Mouse (Mus musculus) kidney, postnatal 14 days (tissue): ENCODE measurements around the gene Ep300.

Source experiments
- DNase-seq: peaks from one replicate; pipeline ENCODE4 v3.0.0; 2022; ENCODE audit warnings: mixed read lengths

Ep300 gene

DNA sequence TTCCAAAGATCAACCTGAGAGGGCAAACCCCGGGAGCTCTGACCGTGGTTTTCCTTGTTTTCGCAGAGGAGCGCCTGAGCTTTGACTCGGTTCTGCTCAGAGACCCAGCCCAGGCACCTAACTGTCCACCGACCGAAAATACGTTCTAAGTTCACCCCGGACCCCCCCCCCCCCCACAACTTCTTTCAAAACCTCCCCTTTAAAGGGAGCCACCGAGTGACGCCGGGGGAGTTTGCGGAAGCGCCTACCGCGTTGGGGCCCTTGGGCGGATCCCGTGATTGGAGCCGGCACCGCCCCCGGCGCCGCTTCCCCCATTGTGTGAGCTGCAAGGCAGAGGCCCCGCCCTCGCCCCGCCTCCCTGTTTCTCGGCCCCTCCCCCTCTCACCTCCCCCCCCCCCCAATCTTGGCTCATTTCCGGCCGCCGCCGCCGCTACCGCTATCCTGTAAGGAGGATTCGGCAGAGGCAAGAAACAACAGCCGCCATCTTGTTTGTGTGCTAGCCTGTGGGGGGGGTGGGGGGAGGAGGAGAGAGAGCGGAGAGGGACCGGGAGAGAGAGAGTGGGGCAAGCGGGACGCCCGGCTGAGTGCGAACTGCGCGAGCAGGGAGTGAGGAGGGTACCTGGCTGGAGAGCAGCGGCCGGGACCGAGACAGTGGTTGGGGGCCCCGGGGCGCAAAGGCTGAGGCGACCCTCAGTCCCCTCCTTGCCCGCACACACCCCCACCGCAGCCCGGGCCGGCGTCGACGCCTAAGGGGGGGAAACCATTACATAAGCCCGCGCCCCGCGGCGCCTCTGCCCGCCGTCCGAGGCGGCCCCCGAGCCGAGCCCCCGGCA is at the start of gene Ep300:
TSS of gene Ep300 (plus strand) at position 439 of the 833 bp plus-strand sequence.
- peak; percentile 99 for DNase-seq

- no peak for DNase-seq
Observed at GRCm38 (mm10) chr15:81535881-81536351, 49.2 kb upstream of the Ep300 start.

DNA sequence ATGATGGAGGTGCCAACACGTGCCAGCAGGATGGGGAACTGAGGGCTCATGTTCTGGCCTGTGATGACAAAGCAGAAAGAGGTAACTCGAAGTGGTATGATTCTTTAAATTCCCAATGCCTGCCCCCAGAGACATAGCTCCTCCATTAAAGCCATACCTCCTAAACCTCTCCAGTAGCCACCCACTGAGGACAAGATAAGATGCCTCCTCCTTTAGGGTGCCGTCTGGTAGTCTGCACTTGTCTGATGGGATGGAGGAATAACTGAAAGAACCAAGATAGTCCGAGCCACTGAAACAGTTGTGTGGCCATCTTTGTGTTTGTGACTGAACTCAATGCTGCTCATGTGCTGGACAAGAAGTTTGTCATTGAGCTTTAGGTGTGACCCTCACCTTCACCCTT is 47.0 kb upstream of the Ep300 start:
- DNase-seq, result no peak

DNA sequence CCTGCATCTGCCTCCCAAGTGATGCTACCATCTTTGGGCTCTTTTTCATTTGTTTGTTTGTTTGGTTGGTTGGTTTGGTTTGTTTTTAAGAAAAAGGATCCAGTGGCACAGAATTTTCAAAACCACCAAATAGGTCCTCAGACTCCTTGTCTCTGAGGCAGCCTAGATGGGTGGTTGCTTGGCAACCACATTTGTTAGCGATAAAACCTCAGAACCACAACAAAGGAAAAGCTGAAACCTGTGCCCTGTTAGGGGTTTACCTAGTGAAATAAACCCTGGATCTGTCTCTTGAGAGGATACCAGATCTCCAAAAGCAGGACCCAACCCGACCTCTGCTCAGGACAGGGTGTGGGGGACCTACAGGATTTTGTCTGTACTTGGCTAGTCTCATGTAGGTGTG is 45.6 kb upstream of the Ep300 start:
- no peak for DNase-seq

DNA sequence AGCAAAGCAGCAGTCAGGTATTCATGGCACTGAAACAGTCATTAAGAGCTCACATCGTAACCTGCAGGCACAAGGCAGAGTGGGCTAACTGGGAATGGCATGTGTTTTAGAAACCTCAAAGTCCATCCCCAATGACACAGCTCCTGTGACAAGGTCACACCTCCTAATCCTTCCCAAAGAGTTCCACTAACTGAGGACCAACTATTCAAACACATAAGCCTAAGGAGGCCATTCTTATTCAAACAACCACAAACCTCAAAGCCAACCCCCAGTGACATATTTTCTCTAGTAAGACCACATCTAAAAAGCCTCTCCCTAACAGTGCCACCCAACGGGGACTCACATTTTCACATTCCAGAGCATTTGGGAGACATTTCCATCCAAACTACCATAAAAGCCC is 40.2 kb upstream of the Ep300 start:
- no peak for DNase-seq

GRCm38 (mm10) chr15:81545387-81546176 is 39.6 kb upstream of the Ep300 start:
- DNase-seq, result no peak

DNA sequence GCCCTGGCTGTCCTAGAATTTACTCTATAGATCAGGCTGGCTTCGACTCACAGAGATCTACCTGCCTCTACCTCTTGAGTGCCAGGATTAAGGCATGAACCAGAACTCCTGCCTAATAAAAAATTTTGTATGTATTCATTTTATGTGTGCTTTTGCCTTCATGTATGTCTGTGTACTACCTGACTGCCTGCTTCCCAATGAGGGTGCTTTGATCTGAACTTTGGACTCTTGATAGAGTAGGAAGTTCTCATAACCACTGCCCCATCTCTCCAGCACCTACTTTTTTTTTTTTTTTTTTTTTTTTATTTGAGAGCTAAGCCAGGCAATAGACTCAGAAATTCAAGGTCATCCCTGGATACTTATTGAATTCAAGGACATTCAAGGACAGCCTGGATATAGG is 31.7 kb upstream of the Ep300 start:
- DNase-seq, result no peak

GRCm38 (mm10) chr15:81554558-81555297 is 30.4 kb upstream of the Ep300 start:
- DNase-seq, result peak; percentile 40

DNA sequence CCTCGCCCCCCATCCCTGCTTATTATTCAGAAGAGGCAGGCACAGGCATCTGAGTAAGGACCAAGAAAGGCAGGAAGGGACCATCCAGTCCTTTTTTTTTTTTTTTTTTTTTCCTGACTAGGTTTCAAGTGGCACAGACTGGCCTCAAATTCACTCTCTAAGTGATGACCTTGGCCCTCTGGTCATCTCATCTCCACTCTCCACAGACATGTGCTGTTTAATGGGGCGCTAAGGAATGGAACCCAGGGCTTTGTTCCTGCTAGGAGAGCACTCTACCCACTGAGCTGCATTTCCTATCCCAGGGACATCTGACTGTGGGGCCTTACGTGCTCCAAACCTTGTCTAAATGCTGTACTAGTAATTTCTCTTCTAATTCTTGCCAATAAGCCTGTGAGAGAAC is 29.2 kb upstream of the Ep300 start:
- DNase-seq, result no peak

- DNase-seq, result peak; percentile 9
Observed at GRCm38 (mm10) chr15:81561501-81561900, 23.6 kb upstream of the Ep300 start.

DNA sequence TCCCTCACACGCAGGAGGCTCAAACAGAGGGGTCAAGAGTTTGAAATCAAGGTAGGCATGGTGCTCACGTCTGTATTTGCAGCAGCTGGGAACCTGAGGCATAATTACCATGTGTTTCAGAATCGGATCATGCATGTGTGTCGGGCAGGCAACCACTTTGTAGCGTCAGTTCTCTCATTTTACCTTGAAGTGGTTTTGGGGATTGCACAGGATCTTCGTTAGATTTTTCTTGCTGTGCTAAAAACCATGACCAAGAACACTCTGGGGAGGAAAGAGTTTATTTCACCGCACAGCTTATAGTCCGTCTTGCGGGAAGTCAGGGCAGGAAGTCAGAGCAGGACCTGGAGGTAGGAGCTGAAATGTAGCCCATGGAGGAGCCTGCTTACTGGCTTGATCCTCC is 23.2 kb upstream of the Ep300 start:
- DNase-seq, result no peak

- DNase-seq, result peak; percentile 73
Observed at GRCm38 (mm10) chr15:81562491-81563488, 22.4 kb upstream of the Ep300 start.

GRCm38 (mm10) chr15:81568093-81568492 is 17.1 kb upstream of the Ep300 start:
- DNase-seq, result no peak

DNA sequence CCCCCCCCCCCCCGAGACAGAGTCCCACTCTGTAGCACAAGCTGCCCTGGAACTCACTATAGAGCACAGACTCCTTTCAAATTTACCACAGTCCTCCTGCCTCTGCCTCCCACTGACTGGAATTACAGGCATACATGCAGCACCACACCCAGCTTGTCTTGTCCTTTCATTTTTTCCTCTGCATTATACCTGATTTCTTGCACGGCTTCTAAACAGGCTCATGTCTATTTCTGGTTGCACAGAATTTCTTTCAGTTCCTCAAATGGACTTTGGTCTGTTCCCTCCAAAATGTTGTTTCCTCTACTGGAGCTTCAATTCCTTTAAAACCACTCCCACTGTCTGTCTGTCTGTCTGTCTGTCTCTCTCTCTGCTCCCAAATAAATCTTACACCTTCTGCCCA is 16.6 kb upstream of the Ep300 start:
- DNase-seq, result no peak

DNA sequence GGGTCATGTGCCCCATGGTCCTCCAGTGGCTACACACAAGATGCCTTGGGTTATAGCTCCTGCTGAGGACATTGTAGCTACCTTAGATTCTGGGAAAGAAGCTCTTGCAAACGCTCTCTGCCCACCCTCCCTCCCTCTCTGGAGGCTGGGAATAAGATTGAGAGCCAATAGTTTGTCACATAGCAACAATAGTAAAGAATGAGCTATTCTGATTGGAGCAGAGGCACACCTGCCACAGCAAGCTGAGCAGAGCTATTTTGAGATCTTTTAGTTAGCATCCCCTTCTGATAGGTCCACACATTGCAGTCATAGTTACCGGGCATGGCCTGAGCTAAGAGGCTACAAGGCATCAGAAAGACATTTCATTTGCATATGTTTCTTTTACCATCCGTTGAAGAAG is 8.2 kb upstream of the Ep300 start:
- DNase-seq, result no peak

DNA sequence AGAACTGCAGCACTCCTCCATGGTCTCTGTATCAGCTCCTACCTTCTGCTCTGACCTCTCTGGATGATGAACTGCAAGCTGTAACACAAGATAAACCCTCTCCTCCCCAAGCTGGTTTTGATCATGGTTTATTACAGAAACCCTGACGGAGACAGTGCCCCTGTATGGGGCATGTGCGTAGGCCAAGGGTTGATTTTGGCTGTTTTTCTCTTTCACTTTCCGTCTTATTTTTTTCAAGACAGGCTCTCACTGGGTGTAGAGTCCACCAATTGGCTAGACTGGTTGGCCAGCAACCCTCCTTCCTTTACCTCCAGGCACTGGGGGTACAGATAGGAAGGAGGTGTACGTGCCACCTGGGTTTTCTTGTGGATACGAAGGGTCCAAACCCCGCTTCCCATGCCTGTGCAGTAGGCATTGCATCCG is 7.4 kb upstream of the Ep300 start:
- DNase-seq, result no peak

GRCm38 (mm10) chr15:81584466-81584865 is 685 bp upstream of the Ep300 start:
- no peak for DNase-seq

GRCm38 (mm10) chr15:81585746-81586461 is 753 bp downstream of the Ep300 start:
- DNase-seq, result peak; percentile 91

DNA sequence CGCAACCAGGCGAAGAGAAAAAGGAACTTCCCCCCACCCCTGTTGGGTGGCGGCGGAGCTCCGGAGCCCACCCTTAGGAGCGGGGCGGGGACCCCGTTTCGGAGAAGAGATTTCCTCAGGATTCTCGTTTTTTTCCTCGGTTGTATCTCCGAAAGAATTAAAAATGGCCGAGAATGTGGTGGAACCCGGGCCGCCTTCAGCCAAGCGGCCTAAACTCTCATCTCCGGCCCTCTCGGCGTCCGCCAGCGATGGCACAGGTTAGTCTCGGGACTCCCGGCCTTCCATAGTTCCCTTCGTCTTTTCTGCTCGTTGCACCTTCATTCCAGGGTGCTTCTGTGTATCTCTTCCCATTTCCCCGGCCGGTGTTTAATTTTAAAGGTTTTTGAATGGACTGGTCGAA is 1.3 kb downstream of the Ep300 start:
- DNase-seq, result no peak

DNA sequence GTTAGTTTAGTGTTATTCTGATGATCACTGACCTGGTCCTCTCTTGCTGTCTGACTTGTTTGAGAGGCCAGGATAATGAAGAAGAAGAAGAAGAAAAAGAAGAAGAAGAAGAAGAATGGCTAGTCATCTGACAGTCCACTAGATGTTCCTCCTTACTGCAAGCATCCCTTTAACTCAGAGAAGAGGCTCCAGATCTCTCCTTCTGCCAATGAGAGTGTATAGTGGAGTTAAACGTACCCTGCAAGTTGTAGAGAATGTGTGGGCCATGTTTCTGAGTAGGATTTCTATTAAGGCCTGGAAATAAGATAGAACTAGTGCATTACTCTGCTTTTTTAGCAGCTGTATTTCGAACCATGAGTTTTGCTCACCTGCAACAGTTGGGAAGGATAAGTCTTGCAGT is 2.5 kb downstream of the Ep300 start:
- no peak for DNase-seq

GRCm38 (mm10) chr15:81594146-81594696 is 9.1 kb downstream of the Ep300 start:
- no peak for DNase-seq
